Mouse (Mus musculus): ENCODE results near the gene Macf1. TPM values are rescaled to one million over a fixed set of nuclear protein-coding genes. Genes with fewer than 3 reads are reported as not detected.
"Not testable (repeated sequence)": the region's sequence is repeated elsewhere in the genome, so short reads cannot be mapped to it uniquely, and the experiment has no call there.

Gene Macf1
- total RNA-seq, 2 experiments from 2014 or later, result 231 to 247 TPM

DNA sequence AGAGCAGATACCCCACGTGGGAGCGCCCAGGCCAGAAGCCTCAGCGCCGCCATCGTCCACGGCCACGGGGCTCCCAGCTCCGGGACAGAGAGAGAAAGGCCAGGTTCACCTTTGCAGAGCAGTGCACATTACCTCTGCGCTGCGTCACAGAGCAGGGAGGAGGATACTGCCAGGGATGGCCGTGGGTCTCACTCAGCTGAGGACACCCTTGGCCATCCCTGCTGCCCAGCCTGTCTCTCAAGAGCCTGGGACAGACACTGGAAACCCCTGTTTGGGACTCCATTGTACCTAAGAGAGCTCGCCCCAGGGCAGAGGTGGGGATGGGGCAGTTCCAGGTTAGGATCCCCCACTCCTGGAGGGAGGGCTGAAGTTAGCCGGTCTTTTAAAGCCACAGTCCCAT is 360.6 kb downstream of the Macf1 start, which contains the start of gene Oxct2a:
TSS of gene Oxct2a (minus strand) at position 101 of the 400 bp plus-strand sequence.
- H3K4me3 ChIP-seq, result peak within 1 kb of the TSS; percentile 39
- H3K27ac ChIP-seq, result no peak within 1 kb of the TSS
- no peak for TF ChIP-seq CTCF (conservative IDR thresholded peaks at IDR 0.05)
- DNase-seq (ENCODE audit: low spot score in 2 of 2), result no peak

GRCm38 (mm10) chr4:123322910-123323309 is 361.2 kb downstream of the Macf1 start:
- DNase-seq (ENCODE audit: low spot score in 2 of 2); H3K27ac ChIP-seq: not testable (repeated sequence)
- peak overlapping the region; percentile 39 for H3K4me3 ChIP-seq

GRCm38 (mm10) chr4:123314497-123314896 is 369.7 kb downstream of the Macf1 start:
- no peak overlapping the region for H3K27ac ChIP-seq
- no peak for TF ChIP-seq CTCF (conservative IDR thresholded peaks at IDR 0.05)
- DNase-seq (ENCODE audit: low spot score in 2 of 2), result no peak
- no peak overlapping the region for H3K4me3 ChIP-seq

- H3K4me3 ChIP-seq, result no peak overlapping the region
- TF ChIP-seq CTCF (conservative IDR thresholded peaks at IDR 0.05), result no peak
- no peak for DNase-seq (ENCODE audit: low spot score in 2 of 2)
- no peak overlapping the region for H3K27ac ChIP-seq
These were observed 371.1 kb downstream of the Macf1 start for GRCm38 (mm10) chr4:123313010-123313409.

GRCm38 (mm10) chr4:123311845-123312244 is 372.3 kb downstream of the Macf1 start:
- H3K27ac ChIP-seq, result no peak overlapping the region
- DNase-seq (ENCODE audit: low spot score in 2 of 2), result no peak
- no peak overlapping the region for H3K4me3 ChIP-seq
- no peak for TF ChIP-seq CTCF (conservative IDR thresholded peaks at IDR 0.05)

DNA sequence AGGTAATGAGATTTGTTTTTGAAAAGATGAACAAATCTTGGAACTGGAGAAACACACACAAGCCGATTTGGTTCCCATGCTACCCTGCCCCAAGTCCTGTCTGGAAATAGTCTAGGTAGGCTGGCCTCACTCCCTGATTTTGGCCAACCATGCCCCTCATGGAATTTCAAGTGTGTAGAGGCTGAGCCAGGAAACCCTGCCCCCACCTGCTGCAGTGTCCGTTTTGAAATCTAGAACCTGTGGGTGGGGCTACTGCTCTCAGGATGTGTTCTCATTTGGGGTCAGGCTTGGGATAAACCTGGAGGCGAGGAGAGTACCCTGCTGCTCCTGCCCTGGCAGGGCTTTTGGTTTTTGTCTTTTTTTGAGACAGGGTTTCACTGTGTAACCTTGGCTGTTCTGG is 375.9 kb downstream of the Macf1 start:
- no peak for TF ChIP-seq CTCF (conservative IDR thresholded peaks at IDR 0.05)
- Histone ChIP-seq H3K27ac (no peak overlapping the region), H3K4me3 (no peak overlapping the region)
- DNase-seq (ENCODE audit: low spot score in 2 of 2), result no peak

- DNase-seq (ENCODE audit: low spot score in 2 of 2), result no peak
- TF ChIP-seq CTCF (conservative IDR thresholded peaks at IDR 0.05), result no peak
- H3K4me3 ChIP-seq, result no peak overlapping the region
- H3K27ac ChIP-seq, result 0 out of 2 replicates have a peak overlapping the region, but pooled peaks have one; percentile 2
These were observed 377.2 kb downstream of the Macf1 start for GRCm38 (mm10) chr4:123306999-123307398.

DNA sequence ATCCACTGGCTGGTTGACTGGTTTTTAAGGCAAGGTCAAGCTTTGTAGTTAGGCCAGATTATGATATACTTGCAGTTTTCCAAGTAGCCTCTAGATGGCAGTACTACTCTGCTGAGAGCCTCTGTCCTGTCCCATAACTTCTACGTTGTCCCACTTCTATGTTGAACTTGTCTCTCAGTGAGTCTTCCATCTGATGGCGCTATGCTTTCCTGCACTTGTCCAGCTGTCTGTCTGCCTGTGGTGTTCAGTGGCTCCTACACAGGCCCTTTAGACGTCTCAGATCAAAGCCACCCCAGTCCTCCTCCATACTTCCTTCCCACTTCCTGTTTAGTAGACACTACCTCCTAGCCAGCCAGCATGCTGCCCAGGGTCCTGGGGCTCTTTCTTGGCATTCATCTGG is 378.4 kb downstream of the Macf1 start:
- peak; percentile 40 to 46 for DNase-seq (ENCODE audit: low spot score in 2 of 2)
- no peak overlapping the region for H3K27ac ChIP-seq
- TF ChIP-seq CTCF (conservative IDR thresholded peaks at IDR 0.05), result peak; percentile 90
- H3K4me3 ChIP-seq, result no peak overlapping the region

Small RNA genes lying within 50 kb of the gene (microRNA-seq; reads per million reads assigned to microRNA genes)
- gene Mir6398, result 0 reads per million in 2 experiments

Other genes starting within 250 kb of the Macf1 start
- 100 to 1,000 TPM; 169 to 194 TPM for gene Ndufs5, start 33.8 kb upstream of the Macf1 start, total RNA-seq (2021)
- 10 to 100 TPM; 53.9 to 58.1 TPM for gene Akirin1, start 66.0 kb upstream of the Macf1 start, total RNA-seq (2021)
- under 1 TPM; 0.54 to 0.92 TPM for gene Rhbdl2, start 103.5 kb upstream of the Macf1 start, total RNA-seq (2021)
- not detected for gene 4933427I04Rik, start 175.3 kb upstream of the Macf1 start, total RNA-seq (2021)
- gene Mycbp, start 220.5 kb upstream of the Macf1 start, total RNA-seq (2021), result 10 to 100 TPM in 1 of 2 experiments, 1 to 10 TPM in 1; 9.9 to 11.3 TPM
- 10 to 100 TPM; 54.8 to 60.6 TPM for gene Rragc, start 233.1 kb upstream of the Macf1 start, total RNA-seq (2021)
- gene 4930535I16Rik, start 233.7 kb upstream of the Macf1 start, total RNA-seq (2021), result not detected